Mouse (Mus musculus) monocyte, adult 59 days (primary cell): ENCODE measurements around the gene Gm6040. TPM values are rescaled to one million over a fixed set of nuclear protein-coding genes. Genes with fewer than 3 reads are reported as not detected.

ENCODE experiments used
- total RNA-seq, 2 experiments: library from RNA; stranded (reverse); gene quantifications; one replicate each; pipeline ENCODE4 v1.2.4; 2023

The Gm6040 gene
- not detected for total RNA-seq

DNA sequence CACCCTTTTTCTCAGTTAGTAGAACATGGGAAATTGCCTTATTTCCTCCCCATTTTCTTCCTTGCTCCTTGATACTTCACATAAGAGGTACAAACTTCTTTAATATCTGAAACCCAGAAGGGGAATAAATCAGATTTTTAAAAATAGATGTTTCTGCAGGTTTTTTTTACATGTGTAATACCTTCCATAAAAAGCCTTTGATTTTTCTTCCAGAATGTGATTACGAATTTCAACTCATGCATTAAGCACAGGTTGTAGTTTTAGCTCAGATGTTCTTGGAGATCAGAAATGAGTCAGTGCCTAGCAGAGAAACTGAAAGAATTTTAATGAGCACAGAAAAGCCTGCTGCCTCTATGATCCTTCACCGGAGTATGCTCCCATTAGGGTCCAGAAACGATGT, at the start of gene Gm6040:
Gm6040 (minus strand) TSS at position 101 of the 400 bp plus-strand sequence.

DNA sequence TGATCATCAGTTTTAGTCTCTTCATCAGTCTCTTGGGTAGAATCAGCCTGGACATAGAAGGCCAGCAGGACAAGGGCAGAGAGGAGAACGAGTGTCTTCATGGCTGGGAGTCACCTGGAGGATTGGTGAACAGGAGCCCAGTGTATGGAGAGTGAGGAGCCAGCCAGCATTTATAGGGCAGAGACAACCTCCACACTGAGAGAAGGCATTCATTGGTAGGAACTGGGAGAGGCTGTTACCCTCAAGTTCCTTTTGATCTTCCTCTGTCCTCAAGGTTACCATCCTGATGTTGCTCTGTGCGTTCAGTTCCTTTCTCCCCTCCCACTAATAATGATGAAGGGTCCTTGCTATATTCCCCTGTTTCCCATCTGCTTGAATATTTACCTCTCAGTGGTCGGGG, 22.7 kb upstream of the Gm6040 start, which contains the start of gene AY761185:
AY761185 (minus strand) TSS at position 101 of the 400 bp plus-strand sequence.

DNA sequence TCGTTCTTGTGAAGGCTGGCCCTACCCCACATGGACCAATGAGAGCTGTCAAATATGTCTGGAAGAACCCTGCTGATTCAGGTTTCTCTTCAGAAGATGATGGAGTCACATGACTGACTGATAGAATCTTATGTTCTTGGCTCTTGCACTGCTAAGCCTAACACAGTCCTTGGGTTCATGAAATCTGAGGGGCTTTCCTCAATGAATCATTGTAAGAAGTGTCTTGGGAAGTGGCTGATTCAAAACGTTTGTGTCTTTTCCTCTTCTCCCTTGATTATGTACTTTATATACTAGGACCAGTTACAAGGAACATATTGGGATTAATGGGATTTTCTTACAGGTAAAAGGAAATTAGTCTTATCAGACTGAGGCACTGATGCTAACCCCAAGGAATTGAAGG, 19.3 kb downstream of the Gm6040 start, which contains the start of gene Gm15056:
Gm15056 (minus strand) TSS at position 101 of the 400 bp plus-strand sequence.

DNA sequence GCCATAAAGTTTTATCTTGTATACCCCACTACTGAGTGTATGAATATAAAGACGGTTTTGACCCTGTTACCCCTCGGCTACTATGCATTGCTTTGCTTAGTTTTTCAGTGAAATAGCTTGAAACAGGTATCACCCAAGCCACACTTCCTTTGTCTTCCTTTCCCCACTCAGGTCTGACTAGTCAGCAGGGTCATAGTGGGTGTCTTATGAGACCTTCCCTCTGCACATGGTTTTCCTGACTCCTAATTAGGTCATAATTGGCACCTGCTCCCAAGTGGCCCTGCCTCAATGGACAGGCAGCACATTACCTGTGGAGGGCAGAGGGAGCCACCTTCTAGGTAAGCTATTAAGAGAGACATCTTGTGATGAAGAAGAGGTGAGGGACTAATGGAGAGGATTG, 29.5 kb downstream of the Gm6040 start, which contains the start of gene Defb33:
Defb33 (plus strand) TSS at position 301 of the 400 bp plus-strand sequence.

Other genes with a start within 250 kb of the Gm6040 start
- not detected for gene Defb33, start 29.4 kb downstream of the Gm6040 start, total RNA-seq
- not detected for gene Gm15056, start 19.4 kb downstream of the Gm6040 start, total RNA-seq
- not detected for gene AY761185, start 22.6 kb upstream of the Gm6040 start, total RNA-seq
- gene Defa21, start 103.5 kb upstream of the Gm6040 start, total RNA-seq = not detected
- gene Defa23, start 133.0 kb upstream of the Gm6040 start, total RNA-seq = not detected
- gene Defa35, start 143.0 kb upstream of the Gm6040 start, total RNA-seq = not detected
- gene Defa25, start 162.4 kb upstream of the Gm6040 start, total RNA-seq = not detected
- not detected for gene Gm14851, start 174.0 kb upstream of the Gm6040 start, total RNA-seq
- gene Defa30, start 212.6 kb upstream of the Gm6040 start, total RNA-seq = not detected
- not detected for gene Defa22, start 240.2 kb upstream of the Gm6040 start, total RNA-seq